Mouse (Mus musculus) monocyte, adult 5-6 weeks (primary cell): ENCODE results near the gene Lama5. TPM values are rescaled to one million over a fixed set of nuclear protein-coding genes. Genes with fewer than 3 reads are reported as not detected.
"Not testable (repeated sequence)": the region's sequence is repeated elsewhere in the genome, so short reads cannot be mapped to it uniquely, and the experiment has no call there.

Experiments
- ATAC-seq: fragments of 153-309, 156-312 bp; replicated peaks from 2 replicates; pipeline ENCODE4 v1.8.0; 2017; ENCODE audit warnings: mild to moderate bottlenecking; ENCODE audit not compliant: low TSS enrichment, insufficient number of reproducible peaks, severe bottlenecking, poor library complexity, low FRiP score
- total RNA-seq: library from RNA; stranded (forward); fragments of 200-1000, 200-491, 200-594 nt; gene quantifications from 3 replicates; pipeline ENCODE4 v1.2.3, GENCODE M21; 2017

Gene Lama5
- total RNA-seq, 1 experiment from 2014 or later: 0.29 TPM

- ATAC-seq: no peak
Observed at GRCm38 (mm10) chr2:180205956-180206280, 19.7 kb downstream of the Lama5 start.

GRCm38 (mm10) chr2:180205083-180205955 is 20.3 kb downstream of the Lama5 start:
- no peak for ATAC-seq

GRCm38 (mm10) chr2:180204501-180204900 is 21.2 kb downstream of the Lama5 start:
- no peak for ATAC-seq

- no peak for ATAC-seq
Observed at GRCm38 (mm10) chr2:180202805-180203204, 22.9 kb downstream of the Lama5 start.

GRCm38 (mm10) chr2:180202263-180202662 is 23.4 kb downstream of the Lama5 start:
- ATAC-seq: no peak

GRCm38 (mm10) chr2:180201303-180201702 is 24.4 kb downstream of the Lama5 start:
- no peak for ATAC-seq

- no peak for ATAC-seq
Observed at GRCm38 (mm10) chr2:180200681-180201080, 25.0 kb downstream of the Lama5 start.

GRCm38 (mm10) chr2:180198782-180199181 is 26.9 kb downstream of the Lama5 start:
- no peak for ATAC-seq

- ATAC-seq: no peak
Observed at GRCm38 (mm10) chr2:180197323-180198037, 28.2 kb downstream of the Lama5 start.

GRCm38 (mm10) chr2:180196610-180197322 is 28.9 kb downstream of the Lama5 start:
- no peak for ATAC-seq

- ATAC-seq: no peak
Observed at GRCm38 (mm10) chr2:180187362-180187761, 38.3 kb downstream of the Lama5 start.

- ATAC-seq: no peak
Observed at GRCm38 (mm10) chr2:180185686-180186085, 40.0 kb downstream of the Lama5 start.

- ATAC-seq: no peak
Observed at GRCm38 (mm10) chr2:180184752-180185109, 40.9 kb downstream of the Lama5 start.

- no peak for ATAC-seq
Observed at GRCm38 (mm10) chr2:180184011-180184751, 41.5 kb downstream of the Lama5 start.

GRCm38 (mm10) chr2:180181542-180181941 is 44.1 kb downstream of the Lama5 start:
- ATAC-seq: no peak

- ATAC-seq: no peak
Observed at GRCm38 (mm10) chr2:180175725-180176124, 49.9 kb downstream of the Lama5 start.

GRCm38 (mm10) chr2:180174121-180174520 is 51.5 kb downstream of the Lama5 start:
- no peak for ATAC-seq

- ATAC-seq: not testable (repeated sequence)
Observed at GRCm38 (mm10) chr2:180173711-180174110, 51.9 kb downstream of the Lama5 start.

GRCm38 (mm10) chr2:180173163-180173562 is 52.5 kb downstream of the Lama5 start:
- ATAC-seq: no peak
